Mouse (Mus musculus) embryonic facial prominence, embryonic 10.5 days (tissue): ENCODE results near the gene Fxyd7. TPM values are rescaled to one million over a fixed set of nuclear protein-coding genes. Genes with fewer than 3 reads are reported as not detected.

ENCODE experiments used
- DNase-seq: peaks from one replicate; pipeline ENCODE4 v3.0.0-alpha.2; 2017; ENCODE audit warnings: low spot score
- H3K27ac ChIP-seq: fragments of 300-500 bp; sonication (generic); replicated peaks from 2 replicates; pipeline ENCODE4 v1.5.1; 2016; ENCODE audit warnings: mild to moderate bottlenecking
- H3K27me3 ChIP-seq: fragments of 300-500 bp; sonication (generic); replicated peaks from 2 replicates; pipeline ENCODE4 v1.6.1; 2016; ENCODE audit warnings: low read depth, mild to moderate bottlenecking; ENCODE audit not compliant: poor library complexity, severe bottlenecking
- H3K36me3 ChIP-seq: fragments of 300-500 bp; sonication (generic); replicated peaks from 2 replicates; pipeline ENCODE4 v1.6.1; 2016; ENCODE audit warnings: mild to moderate bottlenecking, moderate library complexity
- H3K4me1 ChIP-seq: fragments of 300-500 bp; sonication (generic); 2 replicates; pipeline ENCODE4 v1.6.1; 2016
- H3K4me3 ChIP-seq: fragments of 300-500 bp; sonication (generic); 2 replicates; pipeline ENCODE4 v1.5.1; 2016; ENCODE audit warnings: mild to moderate bottlenecking, moderate library complexity
- H3K9me3 ChIP-seq: fragments of 300-500 bp; sonication (generic); 2 replicates; pipeline ENCODE4 v1.6.1; 2016; ENCODE audit warnings: mild to moderate bottlenecking
- WGBS: fragments of 180-500 bp; shearing (Covaris S2); methylation state at CpG from one replicate; pipeline ENCODE4 v1.1.7; 2016; 5-methylcytosine and 5-hydroxymethylcytosine counted together
- polyA plus RNA-seq: library from polyadenylated mRNA; unstranded; fragments of >200 nt; fragmentation: Nextera tagmentation; extraction: Ambion mirVana; gene quantifications from 2 replicates; pipeline ENCODE4 v1.2.1, GENCODE M21; 2016

Fxyd7 gene
- polyA plus RNA-seq, 1 experiment from 2014 or later: 3.1 TPM

GRCm38 (mm10) chr7:31072326-31072725 is 21.1 kb upstream of the Fxyd7 start:
- DNase-seq: no peak
- no peaks in the 10 kb centered on the region for H3K27me3 ChIP-seq
- no peaks in the 10 kb centered on the region for H3K9me3 ChIP-seq
- H3K4me1 ChIP-seq: peaks cover 18% of the 10 kb centered on the region
- peak overlapping the region; percentile 30; the same call in 1 of the 2 replicates for H3K27ac ChIP-seq
- 54% methylated on average over 9 of the region's 9 CpGs for WGBS
- H3K36me3 ChIP-seq: no peaks in the 10 kb centered on the region
- H3K4me3 ChIP-seq: no peak overlapping the region

- Histone ChIP-seq H3K27me3 (no peaks in the 10 kb centered on the region), H3K4me1 (peaks cover 11% of the 10 kb centered on the region), H3K36me3 (no peaks in the 10 kb centered on the region), H3K4me3 (no peak overlapping the region), H3K27ac (no peak overlapping the region), H3K9me3 (no peaks in the 10 kb centered on the region)
- no peak for DNase-seq
- WGBS: 88% methylated on average over 6 of the region's 6 CpGs
These were observed 19.1 kb upstream of the Fxyd7 start for GRCm38 (mm10) chr7:31070324-31070723.

GRCm38 (mm10) chr7:31069491-31069890 is 18.2 kb upstream of the Fxyd7 start:
- Histone ChIP-seq H3K4me3 (no peak overlapping the region), H3K36me3 (no peaks in the 10 kb centered on the region), H3K27ac (no peak overlapping the region), H3K4me1 (peaks cover 11% of the 10 kb centered on the region), H3K9me3 (no peaks in the 10 kb centered on the region), H3K27me3 (no peaks in the 10 kb centered on the region)
- no peak for DNase-seq
- 88% methylated on average over 14 of the region's 14 CpGs for WGBS

GRCm38 (mm10) chr7:31067836-31068235 is 16.6 kb upstream of the Fxyd7 start:
- Histone ChIP-seq H3K27ac (no peak overlapping the region), H3K4me1 (peaks cover 11% of the 10 kb centered on the region), H3K36me3 (no peaks in the 10 kb centered on the region), H3K4me3 (no peak overlapping the region), H3K27me3 (no peaks in the 10 kb centered on the region), H3K9me3 (no peaks in the 10 kb centered on the region)
- DNase-seq: no peak
- WGBS: 49% methylated on average over 5 of the region's 5 CpGs

GRCm38 (mm10) chr7:31063074-31063560 is 11.8 kb upstream of the Fxyd7 start:
- 89% methylated on average over 12 of the region's 12 CpGs for WGBS
- no peak overlapping the region for H3K4me3 ChIP-seq
- DNase-seq: no peak
- H3K36me3 ChIP-seq: no peaks in the 10 kb centered on the region
- H3K9me3 ChIP-seq: no peaks in the 10 kb centered on the region
- H3K27me3 ChIP-seq: no peaks in the 10 kb centered on the region
- no peak overlapping the region for H3K27ac ChIP-seq
- H3K4me1 ChIP-seq: peaks cover 19% of the 10 kb centered on the region

- Histone ChIP-seq H3K36me3 (no peaks in the 10 kb centered on the region), H3K27me3 (0 out of 2 replicates have a peak, but pooled peaks cover under 1% of the 10 kb centered on the region), H3K9me3 (no peaks in the 10 kb centered on the region), H3K4me3 (peak overlapping the region; percentile 15; the same call in 1 of the 2 replicates), H3K27ac (peak overlapping the region; percentile 60; the same call in 1 of the 2 replicates), H3K4me1 (peaks cover 18% of the 10 kb centered on the region)
- WGBS: 88% methylated on average over 7 of the region's 7 CpGs
- DNase-seq: no peak
These were observed 9.3 kb upstream of the Fxyd7 start for GRCm38 (mm10) chr7:31060621-31061010.

GRCm38 (mm10) chr7:31059919-31060620 is 8.8 kb upstream of the Fxyd7 start:
- no peak for DNase-seq
- H3K9me3 ChIP-seq: no peaks in the 10 kb centered on the region
- H3K36me3 ChIP-seq: no peaks in the 10 kb centered on the region
- peak overlapping the region; percentile 15; the same call in 1 of the 2 replicates for H3K4me3 ChIP-seq
- WGBS: 60% methylated on average over 11 of the region's 11 CpGs
- peaks cover 6% of the 10 kb centered on the region for H3K27me3 ChIP-seq
- peaks cover 24% of the 10 kb centered on the region for H3K4me1 ChIP-seq
- peak overlapping the region; percentile 60 for H3K27ac ChIP-seq

- no peaks in the 10 kb centered on the region for H3K36me3 ChIP-seq
- WGBS: 2% methylated on average over 2 of the region's 2 CpGs
- no peaks in the 10 kb centered on the region for H3K9me3 ChIP-seq
- peak; percentile 88 for DNase-seq
- peaks cover 16% of the 10 kb centered on the region for H3K27me3 ChIP-seq
- peak within 1 kb of the TSS; percentile 60 for H3K27ac ChIP-seq
- no peak within 1 kb of the TSS for H3K4me3 ChIP-seq
- H3K4me1 ChIP-seq: peaks cover 33% of the 10 kb centered on the region
These were observed 7.8 kb upstream of the Fxyd7 start, which contains the start of gene Lgi4 for GRCm38 (mm10) chr7:31059108-31059507. Lgi4 (plus strand) TSS chr7:31059342.

- no peak overlapping the region for H3K4me3 ChIP-seq
- peaks cover 42% of the 10 kb centered on the region for H3K4me1 ChIP-seq
- no peak for DNase-seq
- 83% methylated on average over 6 of the region's 6 CpGs for WGBS
- no peak overlapping the region for H3K27ac ChIP-seq
- H3K36me3 ChIP-seq: no peaks in the 10 kb centered on the region
- peaks cover 25% of the 10 kb centered on the region for H3K27me3 ChIP-seq
- no peaks in the 10 kb centered on the region for H3K9me3 ChIP-seq
These were observed 6.9 kb upstream of the Fxyd7 start for GRCm38 (mm10) chr7:31058211-31058610.

- peaks cover 29% of the 10 kb centered on the region for H3K27me3 ChIP-seq
- DNase-seq: no peak
- H3K9me3 ChIP-seq: no peaks in the 10 kb centered on the region
- 71% methylated on average over 5 of the region's 5 CpGs for WGBS
- no peak overlapping the region for H3K4me3 ChIP-seq
- peaks cover 47% of the 10 kb centered on the region for H3K4me1 ChIP-seq
- H3K27ac ChIP-seq: no peak overlapping the region
- no peaks in the 10 kb centered on the region for H3K36me3 ChIP-seq
These were observed 6.5 kb upstream of the Fxyd7 start for GRCm38 (mm10) chr7:31057730-31058129.

GRCm38 (mm10) chr7:31057071-31057470 is 5.8 kb upstream of the Fxyd7 start, which contains the start of gene Fxyd1:
Fxyd1 (minus strand) TSS chr7:31057199.
- H3K27ac ChIP-seq: 0 out of 2 replicates have a peak within 1 kb of the TSS, but pooled peaks have one; percentile 74

GRCm38 (mm10) chr7:31056448-31056847 is 5.2 kb upstream of the Fxyd7 start:
- Histone ChIP-seq H3K4me1 (peaks cover 60% of the 10 kb centered on the region), H3K36me3 (no peaks in the 10 kb centered on the region), H3K27me3 (peaks cover 42% of the 10 kb centered on the region), H3K4me3 (no peak overlapping the region), H3K27ac (no peak overlapping the region), H3K9me3 (no peaks in the 10 kb centered on the region)
- DNase-seq: no peak
- 80% methylated on average over 7 of the region's 7 CpGs for WGBS

More at GRCm38 (mm10) chr7:31057071-31057470, 5.8 kb upstream of the Fxyd7 start, which contains the start of gene Fxyd1:
- no peaks in the 10 kb centered on the region for H3K36me3 ChIP-seq
- no peaks in the 10 kb centered on the region for H3K9me3 ChIP-seq
- DNase-seq: no peak
- peaks cover 54% of the 10 kb centered on the region for H3K4me1 ChIP-seq
- WGBS: 73% methylated on average over 2 of the region's 2 CpGs
- H3K27me3 ChIP-seq: peaks cover 36% of the 10 kb centered on the region
- no peak within 1 kb of the TSS for H3K4me3 ChIP-seq

GRCm38 (mm10) chr7:31055883-31056282 is 4.6 kb upstream of the Fxyd7 start:
- WGBS: 16% methylated on average over 3 of the region's 4 CpGs
- Histone ChIP-seq H3K4me1 (peaks cover 66% of the 10 kb centered on the region), H3K27me3 (peaks cover 48% of the 10 kb centered on the region), H3K36me3 (no peaks in the 10 kb centered on the region), H3K9me3 (no peaks in the 10 kb centered on the region), H3K27ac (peak overlapping the region; percentile 74), H3K4me3 (peak overlapping the region; percentile 43; the same call in 1 of the 2 replicates)
- DNase-seq: peak; percentile 17
